Mouse (Mus musculus) lung, postnatal 14 days (tissue): ENCODE data around the gene Lrpap1.

ENCODE experiments used
- DNase-seq: peaks from one replicate; pipeline ENCODE4 v3.0.0; 2021

The Lrpap1 gene

DNA sequence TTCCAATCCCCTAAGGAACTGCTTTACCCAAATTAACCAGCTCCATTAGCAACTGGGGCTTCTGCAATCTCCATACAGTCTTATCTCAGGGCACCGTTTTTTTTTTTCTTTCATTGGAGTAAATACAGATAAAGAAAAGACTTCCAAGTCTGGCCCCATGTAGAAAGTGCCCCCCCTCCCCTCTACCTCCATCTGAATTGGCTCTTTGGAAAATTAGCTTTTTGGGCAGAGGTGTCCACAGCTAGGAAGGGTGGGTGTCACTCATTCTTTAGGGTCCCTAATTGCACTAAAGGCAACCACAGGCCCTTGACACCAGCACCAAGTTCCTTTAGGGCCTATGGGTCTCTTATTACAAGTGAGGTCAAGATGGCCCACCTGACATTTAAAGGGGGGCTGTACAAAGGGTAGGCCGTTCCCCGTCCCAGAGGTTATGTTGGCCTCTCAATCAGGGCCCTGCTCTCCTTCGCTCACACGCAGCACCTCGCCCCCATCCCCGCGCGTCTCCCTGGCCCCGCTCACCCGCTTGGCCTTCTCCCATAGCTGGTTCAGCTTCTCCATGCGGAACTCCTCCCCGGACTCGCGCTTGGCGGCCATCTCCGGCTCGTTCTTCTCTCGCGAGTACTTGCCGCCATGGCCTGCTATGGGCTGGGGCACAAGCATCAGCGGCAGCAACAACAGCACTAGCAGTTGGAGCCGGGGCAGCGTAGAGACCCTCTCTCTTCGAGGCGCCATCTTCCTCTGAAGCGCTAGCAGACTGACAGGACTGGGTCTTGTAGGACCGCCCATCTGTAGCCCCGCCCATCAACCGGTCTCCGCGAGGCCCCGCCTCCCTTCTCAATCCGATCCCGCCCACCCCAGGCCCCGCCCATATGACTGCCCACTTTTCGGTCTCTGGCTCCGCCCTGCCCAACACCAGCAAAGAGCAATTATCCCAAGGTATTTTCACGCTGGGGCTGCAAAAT is at the start of gene Lrpap1:
Lrpap1 (minus strand) TSS at position 807 of the 962 bp plus-strand sequence.
- peak; percentile 92 for DNase-seq

DNA sequence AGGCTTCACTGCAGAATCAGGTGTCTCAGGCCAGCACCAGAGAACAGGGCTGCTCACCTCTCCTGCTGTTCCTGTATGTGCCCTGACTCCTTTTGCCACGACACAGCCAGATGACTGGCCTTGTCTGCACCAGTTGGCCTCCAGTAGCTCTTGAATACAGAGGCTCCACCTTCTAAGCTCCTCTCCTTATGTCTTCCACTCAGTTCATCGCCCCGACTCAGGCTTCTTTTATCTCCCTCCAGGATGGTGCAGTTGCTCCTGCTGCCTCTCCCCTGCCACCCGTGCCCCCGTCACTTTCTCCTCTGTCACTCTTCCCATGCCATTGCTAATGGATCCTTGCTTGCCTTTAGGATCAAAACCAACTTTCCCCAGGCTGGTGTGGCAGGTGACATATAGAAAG is 44.4 kb upstream of the Lrpap1 start:
- no peak for DNase-seq

DNA sequence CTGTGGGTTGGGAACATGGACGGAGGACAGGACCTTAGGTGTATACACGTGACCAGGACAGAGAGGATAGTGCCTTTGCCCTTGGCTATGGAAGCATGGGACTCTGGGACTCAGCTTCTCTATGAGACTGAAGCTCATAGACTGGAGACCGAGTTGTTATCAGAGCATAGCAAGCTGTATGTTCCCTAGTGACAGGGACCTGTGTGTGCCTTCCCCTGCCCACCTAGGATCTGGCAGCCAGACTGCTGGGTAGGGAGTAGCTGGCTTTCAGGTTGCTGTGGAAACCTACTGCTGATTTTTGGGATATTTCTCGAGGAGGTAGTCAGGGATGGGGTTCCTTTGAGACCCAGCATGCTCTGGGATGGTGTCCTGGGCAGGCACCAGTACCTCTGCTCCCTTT is 44.0 kb upstream of the Lrpap1 start:
- DNase-seq = no peak

DNA sequence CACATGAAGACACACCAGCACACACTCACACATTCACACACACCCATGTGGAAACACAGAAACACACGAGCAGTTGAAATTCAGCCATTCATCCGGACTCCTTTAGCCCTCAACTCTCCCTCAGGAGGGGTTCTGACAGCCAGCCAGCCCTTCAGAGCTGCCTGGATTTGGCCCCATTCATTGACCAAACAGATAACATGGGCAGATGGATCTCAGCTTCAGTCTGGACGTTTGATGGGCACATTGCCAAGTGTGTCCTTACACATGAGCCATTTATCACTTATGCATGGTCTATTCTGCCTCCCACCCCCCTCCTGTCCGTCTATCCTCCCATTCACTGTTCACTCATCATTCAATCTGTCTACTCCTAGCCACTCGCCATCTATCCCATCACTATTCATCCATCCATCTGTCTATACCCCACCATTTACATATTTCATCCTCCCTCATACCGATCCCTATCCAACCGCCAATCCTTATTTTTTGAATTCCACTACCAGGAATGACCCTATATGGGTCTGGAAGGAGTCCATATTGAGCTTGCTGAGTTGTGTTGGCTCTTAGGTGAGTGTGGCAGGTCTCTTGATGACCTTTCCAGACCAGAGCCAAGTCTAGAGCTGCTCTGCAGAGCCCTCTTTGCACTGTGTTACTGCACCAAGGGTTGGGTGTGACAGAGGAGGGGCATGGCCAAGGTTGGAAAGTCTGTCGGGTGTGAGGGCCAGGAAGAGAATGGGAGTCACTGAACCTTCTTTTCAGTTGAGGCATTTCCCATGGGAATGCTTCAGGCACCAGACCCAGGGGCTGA is 42.6 kb upstream of the Lrpap1 start:
- DNase-seq = no peak

DNA sequence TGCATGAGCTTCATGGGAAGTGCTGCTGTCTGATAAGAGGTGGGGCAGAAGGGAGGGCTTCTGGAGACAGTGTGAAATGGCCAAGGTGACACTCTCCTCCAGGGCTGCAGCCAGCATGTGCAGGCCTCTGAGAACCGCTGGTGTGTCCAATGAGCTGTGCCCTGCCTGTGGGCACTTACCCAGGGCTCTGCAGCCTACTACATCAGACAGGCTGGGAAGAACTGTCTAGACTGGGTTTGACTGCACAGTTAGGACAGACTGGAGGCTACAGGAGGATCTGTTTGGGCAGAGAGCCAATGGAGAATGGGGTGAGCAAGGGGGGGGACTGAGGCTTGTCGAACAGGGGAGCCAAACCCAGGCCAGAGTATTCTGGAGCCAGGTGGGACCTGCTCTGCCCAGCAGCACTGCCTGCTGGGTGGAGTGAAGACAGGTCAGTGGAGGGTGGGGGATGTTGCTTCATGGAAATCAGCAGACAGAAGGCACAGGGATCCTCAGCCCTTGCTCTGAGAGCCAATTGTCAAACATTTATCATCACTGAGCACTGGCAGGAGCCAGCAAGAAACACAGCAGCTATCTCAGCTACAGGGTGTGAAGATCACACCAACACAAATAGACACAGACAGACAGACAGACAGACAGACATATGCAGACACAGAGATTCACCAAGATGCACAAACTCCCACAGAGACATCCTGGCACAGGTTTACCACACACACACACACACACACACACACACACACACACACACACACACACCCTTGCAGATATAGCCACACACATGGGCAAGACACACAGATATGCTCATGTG is 41.8 kb upstream of the Lrpap1 start:
- no peak for DNase-seq

DNA sequence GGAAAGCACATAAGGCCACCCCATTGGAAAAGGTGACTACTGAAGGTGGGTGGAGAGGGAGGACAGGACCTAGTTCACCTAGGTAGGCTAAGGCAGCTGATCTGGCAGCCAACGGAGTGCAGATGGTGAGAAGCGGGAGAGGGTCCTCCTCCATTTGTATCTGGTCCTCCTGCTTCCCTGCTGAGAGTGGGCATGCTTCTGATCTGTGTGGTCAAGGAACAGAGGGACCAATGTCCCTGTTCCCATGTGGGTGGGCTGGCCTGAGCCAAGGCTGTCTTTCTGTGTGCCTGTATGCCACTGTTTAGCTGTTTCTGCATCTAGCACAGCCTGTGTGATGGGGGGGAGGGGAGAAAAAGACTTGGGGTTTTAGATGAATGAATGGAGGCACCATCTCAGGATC is 41.2 kb upstream of the Lrpap1 start:
- DNase-seq = no peak

DNA sequence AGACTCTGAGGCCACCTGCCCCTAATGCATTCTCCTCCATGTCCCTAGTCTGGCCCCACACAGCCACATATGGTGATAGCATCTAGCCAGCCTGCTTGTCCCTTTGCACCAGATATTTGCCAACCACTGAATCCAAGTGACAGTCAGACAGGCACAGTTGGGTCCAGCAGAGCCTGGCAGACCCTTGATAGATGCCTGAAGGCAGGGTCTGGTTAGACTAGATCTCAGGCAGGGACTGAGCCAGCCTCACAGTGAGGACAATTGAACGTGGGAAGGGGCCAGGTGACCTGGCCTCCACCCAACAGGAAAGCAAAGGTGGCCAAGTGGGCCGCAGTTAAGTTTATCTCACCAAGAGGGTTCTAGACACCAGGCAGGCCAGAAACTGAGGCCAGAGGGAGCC is 39.1 kb upstream of the Lrpap1 start:
- no peak for DNase-seq

DNA sequence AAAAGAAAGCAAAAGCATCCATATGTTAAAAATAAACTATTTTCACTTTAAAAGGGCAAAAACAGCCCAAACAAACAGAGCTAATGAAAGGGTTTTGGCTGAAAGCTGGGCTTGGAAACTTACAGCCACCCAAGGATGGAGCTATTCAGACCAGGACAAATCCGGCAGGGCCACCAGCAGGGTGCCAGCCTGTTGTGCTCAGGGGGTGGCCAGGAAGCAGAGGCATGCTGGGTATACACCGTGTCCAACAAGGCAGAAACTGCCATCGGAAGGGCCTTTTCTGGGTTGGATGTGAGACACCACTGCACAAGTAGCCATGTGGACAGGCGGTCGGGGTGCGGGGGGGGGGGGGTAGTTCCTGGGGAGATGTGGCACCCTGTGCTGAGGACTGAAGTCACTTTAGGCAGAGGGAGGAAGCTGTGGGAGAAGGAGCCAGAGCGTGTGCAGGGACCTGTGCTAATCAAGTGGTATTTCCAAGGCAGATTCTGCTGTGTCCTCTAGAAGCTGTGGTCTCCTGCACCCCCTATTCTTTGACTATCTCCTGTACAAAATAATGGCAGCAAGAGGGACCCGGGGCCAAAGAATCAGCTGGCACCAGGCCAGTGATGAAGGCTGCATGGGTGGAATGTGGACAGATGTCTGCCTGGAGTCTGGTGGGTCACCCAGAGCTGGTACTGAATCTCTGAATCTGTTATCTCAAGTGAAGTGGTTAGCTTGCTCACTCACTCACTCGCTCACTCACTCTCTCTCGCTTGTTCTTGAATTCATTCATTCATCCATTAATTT is 38.1 kb upstream of the Lrpap1 start:
- no peak for DNase-seq

DNA sequence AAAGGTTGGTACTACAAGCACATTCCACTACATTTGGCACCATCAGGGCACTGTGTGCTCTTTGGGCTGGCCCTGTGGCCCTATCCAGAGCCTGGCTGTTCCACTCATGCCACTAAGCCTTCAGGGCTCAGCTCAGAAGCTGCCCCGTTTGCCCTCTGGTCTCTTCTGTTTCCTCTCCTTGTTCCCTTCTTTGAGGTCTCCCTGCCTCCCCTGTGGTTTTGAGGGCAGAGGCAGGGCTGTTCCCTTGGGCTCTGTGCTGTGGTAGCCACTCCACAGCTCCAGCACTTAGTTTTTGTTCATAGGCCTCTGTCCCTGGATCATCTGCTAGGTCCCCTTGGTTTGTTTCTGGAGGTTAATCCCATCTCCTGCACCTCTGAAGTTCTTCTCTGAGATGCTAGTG is 37.3 kb upstream of the Lrpap1 start:
- no peak for DNase-seq

DNA sequence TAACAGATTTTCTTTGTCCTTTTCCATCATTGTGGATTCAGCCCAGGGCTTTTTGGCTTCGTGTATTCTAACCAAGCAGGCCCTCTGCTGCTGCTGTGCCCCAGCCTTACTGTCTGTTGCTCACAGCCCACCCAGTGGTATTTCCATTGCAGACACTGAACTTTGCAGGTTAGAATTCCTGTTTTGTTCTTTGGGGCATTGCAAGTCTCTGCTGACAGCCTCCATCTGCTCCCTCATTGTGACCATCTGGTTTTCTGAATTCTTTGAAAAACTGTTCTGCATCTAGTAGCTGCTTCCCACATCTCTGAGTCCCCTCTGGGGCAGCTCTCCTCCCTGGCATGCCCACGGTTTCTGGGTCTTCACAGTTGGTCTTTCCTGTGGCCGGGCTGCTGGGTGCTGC is 35.8 kb upstream of the Lrpap1 start:
- DNase-seq = no peak

DNA sequence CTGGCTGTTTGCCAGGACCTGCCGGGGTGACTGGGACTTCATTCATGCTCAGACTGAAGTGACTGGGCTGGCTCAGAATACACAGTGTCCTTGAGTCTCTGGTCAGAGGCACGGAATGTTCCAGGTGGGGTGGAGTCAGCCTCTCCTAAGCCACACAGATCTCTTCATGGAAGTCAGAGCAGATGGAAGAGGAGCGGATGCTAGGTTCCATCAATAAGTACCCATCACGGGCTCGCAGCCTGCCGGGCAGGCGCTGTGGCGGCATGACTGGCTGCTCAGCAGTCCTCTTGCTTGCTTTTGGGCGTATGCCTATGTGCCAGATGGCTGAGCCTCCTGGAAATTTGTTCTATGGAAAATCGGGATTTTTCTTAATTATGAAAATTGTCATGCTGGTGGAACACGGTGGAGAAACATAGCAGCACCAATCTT is 32.6 kb upstream of the Lrpap1 start:
- DNase-seq = peak; percentile 49

DNA sequence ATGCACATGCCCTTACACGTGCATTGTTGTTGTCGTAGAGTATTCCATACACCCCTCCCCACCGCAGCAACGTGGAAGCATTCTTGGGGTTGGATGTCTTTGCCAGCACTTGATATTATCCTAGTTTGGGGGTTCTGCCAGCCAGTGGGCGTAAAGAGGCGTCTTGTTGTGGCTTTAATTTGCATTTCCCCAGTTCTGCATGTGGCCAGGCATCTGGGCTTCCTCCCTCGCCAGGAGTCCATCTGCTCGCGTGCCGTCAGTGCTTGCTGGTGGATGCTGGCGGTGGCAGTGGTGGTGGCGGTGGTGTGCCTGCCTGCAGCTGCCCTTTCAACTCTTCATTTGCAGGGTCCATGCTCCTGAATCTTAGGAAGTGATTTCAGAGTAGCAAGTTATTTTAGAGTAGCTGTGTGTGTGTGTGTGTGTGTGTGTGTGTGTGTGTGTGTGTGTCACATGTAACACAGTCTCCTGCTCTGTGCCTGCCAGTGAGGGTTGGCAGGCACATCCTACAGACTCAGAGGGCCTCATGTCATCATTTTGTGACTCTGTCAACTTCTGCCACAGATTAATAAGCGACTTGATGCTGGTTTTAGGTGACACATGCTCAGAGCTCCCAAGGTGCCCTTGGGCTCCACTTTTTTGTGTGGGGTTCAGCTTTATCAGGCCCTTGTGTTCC is 32.1 kb upstream of the Lrpap1 start:
- no peak for DNase-seq

DNA sequence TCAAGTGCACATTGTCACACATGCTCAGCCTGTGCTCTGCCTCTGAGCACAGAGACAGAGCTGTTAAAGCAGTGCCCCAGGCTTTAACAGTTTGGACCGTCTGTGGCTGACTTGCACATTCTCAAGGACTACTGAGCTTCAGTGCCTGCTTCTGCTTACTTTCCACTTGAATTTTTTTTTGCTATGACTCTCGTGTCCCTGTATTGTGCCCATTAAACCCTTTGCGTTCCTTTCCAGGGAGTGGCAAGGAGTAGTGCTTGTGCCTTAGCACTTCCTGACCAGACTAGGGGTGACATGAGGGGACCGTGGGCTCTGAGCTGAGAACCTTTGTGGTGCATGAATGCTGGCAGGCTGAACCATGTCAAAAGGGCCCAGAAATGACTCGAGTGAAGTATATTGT is 30.3 kb upstream of the Lrpap1 start:
- DNase-seq = no peak

DNA sequence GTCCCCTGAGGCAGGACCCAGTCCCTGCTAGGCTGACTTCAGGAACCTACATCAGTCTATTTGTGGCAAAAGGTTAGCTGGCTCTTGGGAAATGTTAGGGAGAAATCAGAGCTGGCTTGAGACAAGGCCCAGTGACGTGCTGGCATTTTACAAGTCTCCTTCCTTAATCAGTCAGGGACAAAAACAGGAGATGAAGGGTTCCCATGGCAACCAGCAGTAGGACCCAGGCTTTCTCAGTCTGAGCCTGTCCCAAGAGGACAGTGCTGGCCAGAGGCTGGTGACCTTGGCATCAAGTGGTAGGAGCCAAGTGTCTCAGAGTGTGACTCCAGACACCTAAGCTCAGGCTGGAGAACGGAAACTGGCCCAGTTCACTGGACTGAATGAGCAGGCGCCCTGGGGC is 28.7 kb upstream of the Lrpap1 start:
- no peak for DNase-seq

DNA sequence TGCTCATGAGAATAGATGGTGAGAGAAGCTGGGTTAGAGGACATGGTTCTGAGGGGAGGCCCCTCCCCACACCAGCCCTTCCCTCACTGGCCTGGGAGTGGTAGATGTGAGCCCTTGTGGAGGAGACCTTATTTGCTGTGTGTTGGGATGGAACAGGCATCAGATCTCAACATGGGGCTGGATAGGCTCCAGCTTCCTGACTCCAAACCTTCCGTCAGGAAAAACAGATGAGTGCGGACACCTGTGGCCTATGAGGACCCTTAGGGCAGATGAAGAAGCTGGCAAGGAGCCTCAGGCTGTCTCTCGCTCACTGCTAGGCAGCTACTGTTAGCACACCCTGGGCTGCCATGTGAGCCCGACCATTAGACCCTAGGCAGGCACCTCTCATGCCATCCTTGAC is 27.9 kb upstream of the Lrpap1 start:
- DNase-seq = no peak

DNA sequence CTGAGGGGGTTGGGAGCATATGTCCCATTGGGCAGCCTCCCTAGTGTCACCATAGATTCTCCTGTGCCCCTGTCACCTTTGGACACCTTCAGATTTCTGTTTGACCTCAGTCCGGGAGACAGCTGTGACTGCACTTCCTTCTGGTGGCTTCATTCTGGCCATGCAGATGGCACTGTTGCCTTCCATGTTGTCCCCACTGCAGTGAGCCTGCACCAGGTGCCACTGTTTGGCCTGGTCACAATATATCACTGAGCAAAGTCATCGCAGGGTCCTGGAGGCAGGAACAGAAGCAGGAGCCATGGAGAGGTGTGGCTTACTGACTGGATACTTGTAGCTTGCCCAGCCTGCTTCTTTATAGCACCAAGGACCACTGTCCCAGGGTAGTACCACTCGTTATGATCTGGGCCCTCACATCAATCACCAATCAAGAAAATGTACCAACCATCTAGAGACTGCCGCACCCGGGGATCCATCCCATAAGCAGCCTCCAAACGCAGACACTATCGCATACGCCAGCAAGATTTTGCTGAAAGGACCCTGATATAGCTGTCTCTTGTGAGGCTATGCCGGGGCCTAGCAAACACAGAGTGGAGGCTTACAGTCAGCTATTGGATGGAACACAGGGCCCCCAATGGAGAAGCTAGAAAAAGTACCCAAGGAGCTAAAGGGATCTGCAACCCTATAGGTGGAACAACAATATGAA is 26.9 kb upstream of the Lrpap1 start:
- DNase-seq = no peak

DNA sequence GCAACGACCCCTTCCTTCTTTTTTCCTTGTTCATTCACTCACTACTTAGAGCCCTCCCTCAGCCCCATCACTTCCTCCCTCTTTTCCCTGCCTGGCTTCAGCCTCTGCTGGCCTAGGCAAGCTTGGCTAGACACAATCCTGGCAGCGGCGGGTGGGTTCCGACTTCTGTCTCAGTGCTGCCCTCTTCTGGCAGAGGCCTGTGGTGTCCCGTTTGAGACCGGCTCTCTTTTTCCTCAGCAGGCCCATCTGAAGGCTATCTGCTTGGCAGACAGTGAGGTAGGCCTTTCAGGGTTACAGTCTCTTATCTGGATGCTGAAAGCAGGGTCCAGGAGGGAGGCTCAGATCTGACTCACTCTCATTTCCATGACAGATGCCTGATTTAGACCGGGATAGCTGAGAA is 26.2 kb upstream of the Lrpap1 start:
- peak; percentile 91 for DNase-seq

DNA sequence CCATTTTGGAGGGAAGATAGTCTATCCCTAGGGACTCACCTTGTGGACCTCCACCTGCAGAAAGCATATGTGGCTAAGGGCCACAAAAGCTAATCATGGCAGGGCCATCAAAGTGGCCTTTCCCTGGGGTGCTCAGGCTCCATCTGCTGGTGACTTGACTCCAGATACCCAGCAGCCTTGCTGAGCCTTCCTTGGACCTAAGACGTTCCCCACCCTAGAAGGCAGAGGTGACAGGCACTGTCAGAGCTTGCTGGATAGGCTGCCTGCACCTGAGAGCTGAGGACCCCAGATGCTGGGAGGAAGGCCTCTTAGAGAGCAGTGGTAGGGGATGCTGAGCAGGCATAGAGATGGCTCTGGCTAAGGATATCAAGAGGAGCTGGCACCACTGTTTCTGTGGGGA is 25.7 kb upstream of the Lrpap1 start:
- no peak for DNase-seq

DNA sequence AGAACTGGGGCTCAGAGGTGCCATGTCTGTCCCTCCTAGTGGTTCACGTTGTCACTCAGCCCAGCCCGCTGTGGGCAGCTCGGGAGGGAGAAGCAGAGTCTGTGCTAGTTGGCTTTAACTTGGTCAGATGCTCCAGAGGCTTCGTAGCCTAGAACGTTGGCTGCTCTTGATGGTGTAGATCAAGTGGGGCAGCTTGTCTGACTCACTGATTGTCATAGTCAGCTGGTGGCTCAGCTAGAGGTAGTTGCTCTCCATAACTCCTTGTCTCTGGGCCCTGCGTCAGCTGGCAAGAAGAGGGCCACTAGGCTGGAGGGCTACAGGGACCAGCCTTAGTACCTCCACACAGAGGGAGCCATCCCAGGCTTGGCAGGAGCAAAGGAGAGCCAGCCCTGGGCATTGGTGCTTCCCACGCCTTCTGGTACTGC is 24.2 kb upstream of the Lrpap1 start:
- no peak for DNase-seq

DNA sequence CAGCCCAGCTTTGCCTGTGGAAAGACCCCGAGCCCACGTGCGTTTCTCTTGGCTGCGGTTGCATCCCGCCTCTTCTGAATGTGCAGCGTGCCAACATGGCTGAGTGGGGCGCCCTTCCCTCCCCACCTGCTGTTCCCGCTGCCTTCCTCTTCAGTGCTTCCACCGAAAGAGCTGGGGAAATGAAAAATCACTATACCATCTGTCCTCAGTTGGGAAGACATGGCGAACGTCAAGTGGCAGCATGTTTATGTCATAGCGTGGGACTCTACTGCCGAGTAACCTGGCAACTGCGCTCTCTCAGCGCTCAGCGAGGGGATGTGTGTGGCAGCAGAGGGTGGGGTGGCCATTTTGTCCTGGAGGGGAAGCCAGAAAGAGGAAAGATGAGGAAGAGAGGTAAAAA is 23.6 kb upstream of the Lrpap1 start:
- no peak for DNase-seq

DNA sequence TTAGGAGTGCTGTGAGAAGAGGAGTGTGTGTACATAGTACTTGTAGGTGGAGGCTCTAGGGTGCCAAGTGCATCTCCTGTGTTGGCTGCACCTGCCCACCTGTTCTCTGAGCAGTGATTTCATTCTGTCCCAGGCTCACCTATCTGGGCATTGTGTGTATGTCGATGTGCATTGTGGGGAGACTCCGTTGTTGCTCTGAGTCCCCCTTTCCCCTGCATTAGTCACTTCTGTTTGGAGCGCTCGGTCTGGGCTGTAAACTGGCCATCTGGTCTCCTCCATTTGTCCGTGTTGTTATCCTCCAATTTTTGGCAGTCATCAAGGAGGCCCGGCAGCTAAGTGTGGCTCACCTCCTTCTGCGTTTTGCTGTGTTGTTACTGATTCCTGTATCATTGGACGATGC is 14.5 kb upstream of the Lrpap1 start:
- DNase-seq = no peak
